Mouse (Mus musculus) thymus, adult 2 months (tissue): ENCODE measurements around the gene Siglech. TPM values are rescaled to one million over a fixed set of nuclear protein-coding genes. Genes with fewer than 3 reads are reported as not detected.
"Not testable (repeated sequence)": the region's sequence is repeated elsewhere in the genome, so short reads cannot be mapped to it uniquely, and the experiment has no call there.

ENCODE experiments used
- DNase-seq: peaks from one replicate; pipeline ENCODE4 v3.0.0; 2021
- H3K27ac ChIP-seq: fragments of 200-500 bp; 2 replicates; pipeline ENCODE4 v1.5.1; 2012; ENCODE audit warnings: low read length, control low read depth; ENCODE audit not compliant: control insufficient read depth, insufficient read depth
- H3K27me3 ChIP-seq: fragments of 200-500 bp; 2 replicates; pipeline ENCODE4 v1.6.1; 2012; ENCODE audit warnings: mild to moderate bottlenecking, low read length, moderate library complexity, mixed read lengths; ENCODE audit not compliant: control insufficient read depth, insufficient read depth
- H3K36me3 ChIP-seq: fragments of 200-500 bp; 2 replicates; pipeline ENCODE4 v1.6.1; 2012; ENCODE audit warnings: mild to moderate bottlenecking, low read length, moderate library complexity; ENCODE audit not compliant: control insufficient read depth, insufficient read depth
- H3K4me1 ChIP-seq: fragments of 200-500 bp; replicated peaks from 2 replicates; pipeline ENCODE4 v1.6.1; 2012; ENCODE audit warnings: low read length; ENCODE audit not compliant: control insufficient read depth, insufficient read depth
- H3K4me3 ChIP-seq: fragments of 200-500 bp; 2 replicates; pipeline ENCODE4 v1.5.1; 2012; ENCODE audit warnings: mild to moderate bottlenecking, low read length, control low read depth, moderate library complexity; ENCODE audit not compliant: control insufficient read depth, insufficient read depth
- CTCF ChIP-seq: fragments of 200-500 bp; IDR thresholded peaks from 2 replicates; pipeline ENCODE4 v1.5.1; 2012; ENCODE audit warnings: mild to moderate bottlenecking, control low read depth, low read length, moderate library complexity, borderline replicate concordance; ENCODE audit not compliant: control insufficient read depth, poor library complexity, insufficient read depth; ENCODE audit errors: extremely low read depth
- POLR2A ChIP-seq: fragments of 200-500 bp; IDR thresholded peaks from 2 replicates; pipeline ENCODE4 v1.6.1; 2012; ENCODE audit warnings: mild to moderate bottlenecking, low read length, control low read depth, moderate library complexity; ENCODE audit not compliant: control insufficient read depth, poor library complexity, insufficient read depth; ENCODE audit errors: extremely low read depth
- WGBS: fragments of 180-500 bp; shearing (Covaris S2); methylation state at CpG from one replicate; pipeline ENCODE4 v1.1.7; 2018; 5-methylcytosine and 5-hydroxymethylcytosine counted together
- polyA plus RNA-seq: library from polyadenylated mRNA; depleted of rRNA; stranded (reverse); fragments of >200 nt; gene quantifications from 2 replicates; pipeline ENCODE4 v1.2.3, GENCODE M21; 2012

Siglech gene
- polyA plus RNA-seq, 1 experiment = 17.5 TPM

- DNase-seq = no peak
- Histone ChIP-seq H3K27me3 (no peaks in the 10 kb centered on the region), H3K4me1 (no peaks in the 10 kb centered on the region; the same call in 1 of the 2 replicates), H3K27ac (no peak overlapping the region), H3K36me3 (no peaks in the 10 kb centered on the region), H3K4me3 (no peak overlapping the region)
- 87% methylated on average over 10 of the region's 10 CpGs for WGBS
- TF ChIP-seq CTCF (no peak), POLR2A (no peak)
These were observed 23.3 kb upstream of the Siglech start for GRCm38 (mm10) chr7:55744566-55745220.

- Histone ChIP-seq H3K27me3 (no peaks in the 10 kb centered on the region), H3K4me3 (no peak overlapping the region), H3K4me1 (no peaks in the 10 kb centered on the region), H3K27ac (no peak overlapping the region), H3K36me3 (no peaks in the 10 kb centered on the region)
- DNase-seq = no peak
- 85% methylated on average over 3 of the region's 3 CpGs for WGBS
- no peak for TF ChIP-seq POLR2A
These were observed 17.1 kb upstream of the Siglech start for GRCm38 (mm10) chr7:55750841-55751240.

- 90% methylated on average over 3 of the region's 3 CpGs for WGBS
- DNase-seq = no peak
- no peaks in the 10 kb centered on the region for H3K27me3 ChIP-seq
- no peak for TF ChIP-seq CTCF
- H3K4me1 ChIP-seq = no peaks in the 10 kb centered on the region
- H3K27ac ChIP-seq = no peak overlapping the region
- H3K36me3 ChIP-seq = no peaks in the 10 kb centered on the region
- no peak overlapping the region for H3K4me3 ChIP-seq
These were observed 8.6 kb upstream of the Siglech start for GRCm38 (mm10) chr7:55759346-55759745.

GRCm38 (mm10) chr7:55780011-55780410, 12.0 kb downstream of the Siglech start:
- no peaks in the 10 kb centered on the region for H3K4me1 ChIP-seq
- WGBS = 83% methylated on average over 4 of the region's 4 CpGs
- no peak overlapping the region for H3K4me3 ChIP-seq
- H3K36me3 ChIP-seq = no peaks in the 10 kb centered on the region
- TF ChIP-seq POLR2A (no peak), CTCF (no peak)
- no peaks in the 10 kb centered on the region for H3K27me3 ChIP-seq
- H3K27ac ChIP-seq = no peak overlapping the region
- no peak for DNase-seq

GRCm38 (mm10) chr7:55782493-55782892, 14.5 kb downstream of the Siglech start:
- no peaks in the 10 kb centered on the region for H3K27me3 ChIP-seq
- H3K4me3 ChIP-seq = no peak overlapping the region
- no peaks in the 10 kb centered on the region for H3K4me1 ChIP-seq
- H3K36me3 ChIP-seq = no peaks in the 10 kb centered on the region
- 23% methylated on average over 3 of the region's 3 CpGs for WGBS
- TF ChIP-seq POLR2A (no peak), CTCF (no peak)
- no peak for DNase-seq
- H3K27ac ChIP-seq = no peak overlapping the region

- no peak overlapping the region for H3K4me3 ChIP-seq
- no peak for DNase-seq
- WGBS = 5% methylated on average over 3 of the region's 3 CpGs
- no peak overlapping the region for H3K27ac ChIP-seq
- H3K4me1 ChIP-seq = no peaks in the 10 kb centered on the region
- no peak for TF ChIP-seq POLR2A
- no peak for TF ChIP-seq CTCF
- H3K27me3 ChIP-seq = no peaks in the 10 kb centered on the region
- H3K36me3 ChIP-seq = no peaks in the 10 kb centered on the region
These were observed 16.6 kb downstream of the Siglech start for GRCm38 (mm10) chr7:55784580-55784979.

GRCm38 (mm10) chr7:55790586-55790985, 22.6 kb downstream of the Siglech start:
- not testable (repeated sequence) for DNase-seq, H3K4me1 ChIP-seq, H3K27ac ChIP-seq, H3K4me3 ChIP-seq, H3K36me3 ChIP-seq, H3K27me3 ChIP-seq
- WGBS = 83% methylated on average over 5 of the region's 5 CpGs
